Mouse (Mus musculus): ENCODE results near the gene Mdm4.

Gene Mdm4

GRCm38 (mm10) chr1:132945826-132946225 lies 84.5 kb downstream of the Mdm4 start:
- in situ Hi-C loops (cut with MseI, MboI) = no loop called here

- in situ Hi-C loops (cut with MseI, MboI) = no loop called here
Observed at GRCm38 (mm10) chr1:132938975-132939374, 91.4 kb downstream of the Mdm4 start.

GRCm38 (mm10) chr1:132937296-132938030 lies 92.9 kb downstream of the Mdm4 start:
- in situ Hi-C loops (cut with MseI, MboI) = no loop called here

GRCm38 (mm10) chr1:132934856-132935255 lies 95.5 kb downstream of the Mdm4 start:
- in situ Hi-C loops (cut with MseI, MboI) = no loop called here

DNA sequence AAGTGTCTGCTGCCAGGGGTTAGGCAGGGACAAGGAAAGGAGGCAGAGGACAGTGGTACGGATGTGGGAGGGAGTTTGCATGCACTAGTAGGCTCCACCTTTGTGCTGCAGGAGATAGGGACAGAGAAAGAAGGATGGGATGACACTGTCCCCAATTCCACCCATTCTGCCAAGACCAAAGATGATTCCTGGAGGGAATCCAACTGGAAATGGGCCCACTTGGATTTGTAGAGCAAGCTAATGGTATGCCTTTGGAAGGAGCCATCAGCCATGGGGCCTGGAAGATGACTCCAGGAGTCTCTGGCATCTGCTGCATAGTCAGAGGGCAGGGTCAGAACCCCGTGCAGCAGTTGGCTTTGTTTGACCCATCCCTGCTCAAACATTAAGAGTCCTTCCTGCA lies 97.9 kb downstream of the Mdm4 start:
- in situ Hi-C loops (cut with MseI, MboI) = no loop called here

- in situ Hi-C loops (cut with MseI, MboI) = no loop called here
Observed at GRCm38 (mm10) chr1:132930291-132930690, 100.1 kb downstream of the Mdm4 start.

DNA sequence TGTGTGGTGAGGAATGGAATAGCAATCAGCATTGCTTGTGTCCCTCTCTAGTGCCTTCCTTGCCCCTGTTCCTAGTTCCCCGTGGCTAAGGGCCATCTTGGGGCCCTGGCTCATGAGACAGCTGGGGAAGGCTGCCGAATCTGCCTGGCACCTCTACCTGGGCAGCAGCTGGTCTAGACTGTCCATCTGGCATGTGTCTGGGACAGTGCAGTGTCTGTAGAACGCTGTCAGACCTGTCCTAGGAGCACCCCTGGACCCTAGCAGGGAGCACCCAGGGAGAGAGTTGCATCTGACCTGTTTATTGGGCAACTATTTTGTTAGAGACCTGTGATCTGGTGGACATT lies 101.5 kb downstream of the Mdm4 start:
- in situ Hi-C loops (cut with MseI, MboI) = no loop called here

DNA sequence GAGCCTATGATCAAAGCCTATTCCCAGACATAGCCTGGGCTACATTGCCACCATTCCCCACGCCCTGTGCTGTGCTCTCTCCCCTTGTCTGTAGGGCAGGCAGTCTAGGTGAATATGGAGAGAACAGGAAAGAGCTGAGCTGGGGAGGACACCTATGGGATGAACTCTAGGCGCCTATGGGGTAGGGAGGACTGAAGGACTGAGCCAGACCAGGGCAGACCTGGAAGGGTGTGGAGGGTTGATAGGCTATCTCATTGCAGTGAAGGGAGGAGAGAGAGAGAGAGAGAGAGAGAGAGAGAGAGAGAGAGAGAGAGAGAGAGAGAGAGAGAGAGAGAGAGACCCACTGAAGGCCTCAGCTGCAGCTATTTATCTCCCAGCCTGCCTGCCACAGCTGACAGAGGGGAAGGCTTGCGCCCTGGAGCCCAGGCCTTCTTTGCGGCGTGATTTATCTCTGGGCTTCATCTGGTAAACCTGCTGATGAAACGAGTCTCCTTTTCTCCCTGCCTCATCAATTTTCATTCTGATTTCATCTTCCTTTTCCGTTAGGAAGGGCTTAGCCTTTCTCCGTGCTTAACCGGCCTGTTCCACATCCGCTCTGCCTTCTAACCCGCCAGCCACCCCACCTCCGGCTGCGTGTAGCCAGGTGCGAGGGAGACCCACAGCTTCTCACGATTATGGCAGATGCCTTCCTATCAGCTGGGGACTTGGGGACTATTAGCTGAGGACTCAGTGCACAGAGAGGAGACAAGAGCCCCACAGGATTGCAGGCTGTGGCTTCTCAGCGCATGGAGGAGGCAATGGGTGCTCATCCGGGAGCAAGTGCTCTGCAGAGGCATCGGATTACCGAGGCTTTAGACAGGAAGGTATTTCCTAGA lies 102.1 kb downstream of the Mdm4 start:
- in situ Hi-C loops (cut with MseI, MboI) = no loop called here

- in situ Hi-C loops (cut with MseI, MboI) = no loop called here
Observed at GRCm38 (mm10) chr1:132925270-132925669, 105.1 kb downstream of the Mdm4 start.

- in situ Hi-C loops (cut with MseI, MboI) = no loop called here
Observed at GRCm38 (mm10) chr1:132922257-132922656, 108.1 kb downstream of the Mdm4 start.

DNA sequence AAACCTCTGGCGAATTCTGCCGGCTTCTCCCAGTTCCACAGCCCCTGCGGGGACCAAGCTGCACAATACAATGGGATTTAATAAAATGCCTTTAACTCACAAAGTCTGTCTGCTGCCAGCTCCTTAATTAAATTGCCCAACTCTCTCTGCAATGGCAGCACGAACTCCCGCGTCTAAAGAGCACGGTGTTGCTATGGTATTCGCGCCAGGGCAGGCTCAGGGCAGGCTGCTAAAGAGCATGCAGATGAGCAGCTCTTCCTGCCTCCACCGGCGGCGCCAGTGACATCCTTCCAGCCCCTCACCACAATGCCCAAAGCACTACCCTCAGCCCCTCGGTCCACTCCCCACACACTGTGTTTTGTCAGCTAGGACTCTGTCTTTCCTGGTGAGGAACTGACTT lies 109.3 kb downstream of the Mdm4 start:
- in situ Hi-C loops (cut with MseI, MboI) = no loop called here

GRCm38 (mm10) chr1:132919258-132919657 lies 111.1 kb downstream of the Mdm4 start:
- in situ Hi-C loops (cut with MseI, MboI) = no loop called here

- in situ Hi-C loops (cut with MseI, MboI) = no loop called here
Observed at GRCm38 (mm10) chr1:132918117-132918680, 112.2 kb downstream of the Mdm4 start.

- in situ Hi-C loops (cut with MseI, MboI) = no loop called here
Observed at GRCm38 (mm10) chr1:132917554-132917953, 112.8 kb downstream of the Mdm4 start.

DNA sequence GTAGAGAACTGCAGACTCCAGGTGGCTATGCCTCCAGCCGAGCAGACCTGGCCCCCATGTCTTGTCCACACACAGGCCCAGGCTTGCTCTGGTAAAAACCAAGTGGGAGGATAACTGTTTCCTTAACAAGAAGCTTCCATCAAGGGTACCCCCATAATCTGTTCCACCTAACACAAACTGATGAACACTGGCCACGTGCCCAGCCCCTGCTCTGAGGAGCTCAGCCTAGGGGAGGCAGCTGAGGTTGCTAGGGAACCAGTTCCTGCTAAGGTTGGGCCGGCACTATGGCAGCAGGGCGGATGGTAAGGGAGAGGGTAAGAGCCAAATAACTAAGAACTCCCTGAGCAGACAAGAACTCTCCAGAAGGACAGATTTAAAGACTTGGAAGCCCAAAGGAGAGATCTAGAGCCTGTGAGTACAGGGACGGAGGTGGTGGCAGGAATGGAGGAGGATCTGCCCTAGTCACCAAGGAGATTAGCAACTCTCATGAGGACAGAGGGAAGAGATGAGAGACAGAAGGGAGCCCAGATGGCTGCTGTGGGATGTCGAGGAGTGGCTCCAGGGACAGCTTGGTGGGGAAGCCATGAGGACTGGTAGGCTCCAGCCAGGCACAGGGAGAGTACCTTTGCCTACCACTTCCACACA lies 114.4 kb downstream of the Mdm4 start:
- in situ Hi-C loops (cut with MseI, MboI) = no loop called here

- in situ Hi-C loops (cut with MseI, MboI) = no loop called here
Observed at GRCm38 (mm10) chr1:132910414-132911041, 119.8 kb downstream of the Mdm4 start.

DNA sequence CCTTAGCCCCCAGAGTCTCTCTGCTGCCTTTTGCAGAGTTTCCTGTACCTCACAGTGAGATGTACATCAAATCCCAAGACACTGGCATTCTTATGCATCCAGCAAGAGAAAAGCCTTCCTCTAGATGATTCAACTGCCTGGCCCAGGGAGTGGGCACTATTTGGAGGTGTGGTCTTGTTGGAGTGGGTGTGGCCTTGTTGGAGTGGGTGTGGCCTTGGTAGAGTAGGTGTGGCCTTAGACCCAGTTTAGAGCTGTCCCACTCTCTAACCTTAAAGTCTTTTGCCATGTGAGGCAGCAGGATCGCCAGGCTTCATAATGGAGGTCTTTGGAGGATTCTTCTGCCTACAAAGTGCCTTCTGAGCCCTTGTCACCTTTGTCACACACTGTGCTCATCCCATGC lies 120.4 kb downstream of the Mdm4 start:
- in situ Hi-C loops (cut with MseI, MboI) = no loop called here

Data from mouse trophoblast stem cell (cell line).